Mouse (Mus musculus): Measurements from ENCODE around the gene Emg1.

DNA sequence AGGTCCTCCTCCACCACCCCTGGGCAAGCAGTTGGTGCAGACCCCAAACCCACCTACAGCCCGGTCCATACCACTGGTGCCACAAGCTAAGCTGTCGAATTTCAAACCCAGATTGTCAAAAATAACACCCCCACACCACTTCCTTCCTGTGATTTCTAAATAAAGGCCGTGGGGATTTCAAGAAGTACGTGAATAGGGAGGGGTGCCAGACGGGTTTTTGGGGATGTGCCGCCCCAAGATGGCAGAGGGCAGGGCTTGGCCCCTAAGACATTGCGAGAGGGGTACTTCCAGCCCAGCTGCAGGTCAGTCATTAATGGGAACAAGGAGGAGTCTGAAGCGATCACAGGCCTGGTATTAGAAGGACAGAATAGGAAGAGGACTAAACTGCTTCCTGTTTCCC is 11.6 kb upstream of the Emg1 start:
- TF ChIP-seq CTCF (IDR thresholded peaks at IDR 0.05; ENCODE audit: borderline replicate concordance, extremely low read depth, insufficient read depth, insufficient read length) (no peak), POLR2A (IDR thresholded peaks at IDR 0.05; ENCODE audit: borderline replicate concordance, extremely low read depth, insufficient read depth, insufficient read length, poor library complexity, severe bottlenecking) (no peak)
